Mouse (Mus musculus) spleen, adult 2 months (tissue): ENCODE measurements around the gene Alox12b. TPM values are rescaled to one million over a fixed set of nuclear protein-coding genes. Genes with fewer than 3 reads are reported as not detected.

Experiments
- DNase-seq, 2 experiments: peaks; one replicate each; pipeline versions ENCODE4 v3.0.0 to v3.0.0-alpha.2; 2012 to 2021; ENCODE audit warnings: low spot score in 2 of 2, low read depth in 1 of 2
- H3K27ac ChIP-seq: fragments of 200-500 bp; 2 replicates; pipeline ENCODE4 v1.5.1; 2012; ENCODE audit warnings: low read length, inconsistent platforms; ENCODE audit not compliant: insufficient read depth
- H3K27me3 ChIP-seq: fragments of 200-500 bp; 2 replicates; pipeline ENCODE4 v1.6.1; 2012; ENCODE audit warnings: mild to moderate bottlenecking, moderate library complexity, low read length, inconsistent platforms; ENCODE audit not compliant: control insufficient read depth, insufficient read depth
- H3K36me3 ChIP-seq: fragments of 200-500 bp; 2 replicates; pipeline ENCODE4 v1.6.1; 2012; ENCODE audit warnings: mild to moderate bottlenecking, low read length, inconsistent platforms; ENCODE audit not compliant: control insufficient read depth, insufficient read depth
- H3K4me1 ChIP-seq: fragments of 200-500 bp; 2 replicates; pipeline ENCODE4 v1.6.1; 2011; ENCODE audit warnings: inconsistent platforms; ENCODE audit not compliant: control insufficient read depth, insufficient read depth, insufficient read length
- H3K4me3 ChIP-seq: fragments of 200-500 bp; 2 replicates; pipeline ENCODE4 v1.5.1; 2011; ENCODE audit warnings: mild to moderate bottlenecking, inconsistent platforms; ENCODE audit not compliant: insufficient read depth, insufficient read length; ENCODE audit errors: extremely low read depth
- CTCF ChIP-seq: fragments of 200-500 bp; IDR thresholded peaks from 2 replicates; pipeline ENCODE4 v1.5.1; 2011; ENCODE audit warnings: mild to moderate bottlenecking, inconsistent platforms; ENCODE audit not compliant: insufficient read depth, insufficient read length, insufficient replicate concordance; ENCODE audit errors: extremely low read depth
- POLR2A ChIP-seq: fragments of 200-500 bp; IDR thresholded peaks from 2 replicates; pipeline ENCODE4 v1.6.1; 2011; ENCODE audit warnings: low read depth, low read length, inconsistent platforms
- WGBS: fragments of 180-500 bp; shearing (Covaris S2); methylation state at CpG from one replicate; pipeline ENCODE4 v1.1.7; 2018; 5-methylcytosine and 5-hydroxymethylcytosine counted together
- polyA plus RNA-seq: library from polyadenylated mRNA; depleted of rRNA; stranded (reverse); fragments of >200 nt; gene quantifications from 2 replicates; pipeline ENCODE4 v1.2.3, GENCODE M21; 2012; rRNA removed

The Alox12b gene
- polyA plus RNA-seq, 1 experiment, result not detected

- H3K27ac ChIP-seq, result no peak overlapping the region
- no peaks in the 10 kb centered on the region for H3K36me3 ChIP-seq
- TF ChIP-seq CTCF (no peak), POLR2A (no peak)
- no peaks in the 10 kb centered on the region for H3K27me3 ChIP-seq
- WGBS, result 87% methylated on average over 5 of the region's 5 CpGs
- DNase-seq, result no peak
- no peaks in the 10 kb centered on the region for H3K4me1 ChIP-seq
- H3K4me3 ChIP-seq, result no peak overlapping the region
These were observed 60.6 kb downstream of the Alox12b start for GRCm38 (mm10) chr11:69217411-69217810.

GRCm38 (mm10) chr11:69218661-69219060 is 61.9 kb downstream of the Alox12b start:
- Histone ChIP-seq H3K27ac (no peak overlapping the region), H3K27me3 (no peaks in the 10 kb centered on the region), H3K4me3 (no peak overlapping the region), H3K4me1 (no peaks in the 10 kb centered on the region), H3K36me3 (no peaks in the 10 kb centered on the region)
- WGBS, result 22% methylated on average over 2 of the region's 2 CpGs
- no peak for TF ChIP-seq POLR2A
- no peak for TF ChIP-seq CTCF
- DNase-seq, result no peak

Other genes starting within 250 kb of the Alox12b start
- gene Odf4, start 229.9 kb upstream of the Alox12b start, polyA plus RNA-seq, result not detected in 2 replicates
- gene Arhgef15, start 199.5 kb upstream of the Alox12b start, polyA plus RNA-seq, result 11.0 and 19.2 TPM in 2 replicates
- 13.1 and 13.8 TPM in 2 replicates for gene Slc25a35, start 188.9 kb upstream of the Alox12b start, polyA plus RNA-seq
- gene Rangrf, start 181.8 kb upstream of the Alox12b start, polyA plus RNA-seq, result 10.1 and 11.2 TPM in 2 replicates
- gene Pfas, start 148.5 kb upstream of the Alox12b start, polyA plus RNA-seq, result 14.0 and 16.8 TPM in 2 replicates
- gene Ctc1, start 141.1 kb upstream of the Alox12b start, polyA plus RNA-seq, result 27.2 and 30.4 TPM in 2 replicates
- gene Aurkb, start 111.3 kb upstream of the Alox12b start, polyA plus RNA-seq, result 41.4 and 42.9 TPM in 2 replicates
- gene Borcs6, start 97.3 kb upstream of the Alox12b start, polyA plus RNA-seq, result 16.7 and 23.7 TPM in 2 replicates
- 7.0 and 14.6 TPM in 2 replicates for gene Tmem107, start 86.2 kb upstream of the Alox12b start, polyA plus RNA-seq
- gene Vamp2, start 68.5 kb upstream of the Alox12b start, polyA plus RNA-seq, result 94.2 and 95.7 TPM in 2 replicates
- 23.3 and 25.7 TPM in 2 replicates for gene Per1, start 61.8 kb upstream of the Alox12b start, polyA plus RNA-seq
- 0.44 and 0.55 TPM in 2 replicates for gene Hes7, start 36.6 kb upstream of the Alox12b start, polyA plus RNA-seq
- 0.40 and 0.69 TPM in 2 replicates for gene 9130213A22Rik, start 34.4 kb upstream of the Alox12b start, polyA plus RNA-seq
- gene Aloxe3, start 31.1 kb upstream of the Alox12b start, polyA plus RNA-seq, result 0.20 and 2.8 TPM in 2 replicates
- 0.12 and 0.18 TPM in 2 replicates for gene Alox8, start 40.9 kb downstream of the Alox12b start, polyA plus RNA-seq
- 0.02 and 0.04 TPM in 2 replicates for gene Gucy2e, start 80.0 kb downstream of the Alox12b start, polyA plus RNA-seq
- 9.2 and 10.9 TPM in 2 replicates for gene Cntrob, start 166.8 kb downstream of the Alox12b start, polyA plus RNA-seq
- gene Trappc1, start 167.0 kb downstream of the Alox12b start, polyA plus RNA-seq, result 21.2 and 28.6 TPM in 2 replicates
- 0.92 and 1.2 TPM in 2 replicates for gene Kcnab3, start 169.3 kb downstream of the Alox12b start, polyA plus RNA-seq
- 0.47 and 0.86 TPM in 2 replicates for gene Rnf227, start 183.5 kb downstream of the Alox12b start, polyA plus RNA-seq
- 146 and 160 TPM in 2 replicates for gene Chd3, start 212.4 kb downstream of the Alox12b start, polyA plus RNA-seq
- gene Naa38, start 238.5 kb downstream of the Alox12b start, polyA plus RNA-seq, result 82.3 and 105 TPM in 2 replicates
- 9.5 and 11.1 TPM in 2 replicates for gene Cyb5d1, start 238.6 kb downstream of the Alox12b start, polyA plus RNA-seq
- 14.3 and 20.5 TPM in 2 replicates for gene Tmem88, start 241.2 kb downstream of the Alox12b start, polyA plus RNA-seq